Comparison of ENCODE assay signal across 21 mouse cellular contexts in genomic region chr17:73012356-73012755, GRCm38 (mm10).
DNase-seq lines count a peak whose midpoint lies in the region; ATAC-seq and TF ChIP-seq lines count a peak whose summit lies in the region.
"Had no signal": no experiment of that assay in that cellular context is flagged by ENCODE, and none has a peak within 500 bp of the region (broad histone marks: within the 10 kb centered on the region; RNA-seq: fewer than 3 reads in every experiment).

No protein-coding gene starts in this region.

- H3K4me3 ChIP-seq in gastrocnemius, adult 2 months, result no peak overlapping the region
- H3K4me3 ChIP-seq in brown adipose tissue, adult 24 weeks (ENCODE audit: insufficient read depth, low read depth, low read length), result no peak overlapping the region
- no peak overlapping the region for H3K4me3 ChIP-seq in heart, embryonic 11.5 days (ENCODE audit: low read depth, low read length)
- no peak overlapping the region for H3K4me3 ChIP-seq in heart, postnatal 0 days (ENCODE audit: low read depth, low read length)
- no peak overlapping the region for H3K4me3 ChIP-seq in neural tube, embryonic 15.5 days (replicated peaks)
- H3K4me3 ChIP-seq: hindbrain, embryonic 10.5 days; limb, embryonic 12.5 days; liver, embryonic 12.5 days; midbrain, embryonic 12.5 days had no signal

- no peak overlapping the region for H3K4me2 ChIP-seq in heart, embryonic 11.5 days
- H3K4me2 ChIP-seq in heart, postnatal 0 days (ENCODE audit: low read depth, low read length), result no peak overlapping the region
- no peak overlapping the region for H3K4me2 ChIP-seq in neural tube, embryonic 15.5 days
- H3K4me2 ChIP-seq: limb, embryonic 12.5 days; liver, embryonic 12.5 days; midbrain, embryonic 12.5 days had no signal

- DNase-seq in gastrocnemius, adult 2 months, result no peak
- no peak for DNase-seq in gastrocnemius, postnatal 36 days
- no peak for DNase-seq in heart, postnatal 0 days (ENCODE audit: low spot score)
- DNase-seq in right cerebral cortex, postnatal 14 days, result no peak
- DNase-seq in cerebellum, adult 18-20 months, result no peak
- DNase-seq: adrenal gland, postnatal 10 days; cerebellum, adult 9-10 months; lung, adult 18-20 months; lung, postnatal 10 days had no signal

- no peaks in the 10 kb centered on the region for H3K36me3 ChIP-seq in heart, embryonic 11.5 days (ENCODE audit: control insufficient read depth, insufficient read depth, low read length)
- no peaks in the 10 kb centered on the region for H3K36me3 ChIP-seq in heart, postnatal 0 days (replicated peaks; ENCODE audit: control insufficient read depth, insufficient read depth, low read length)
- no peaks in the 10 kb centered on the region for H3K36me3 ChIP-seq in neural tube, embryonic 15.5 days
- H3K36me3 ChIP-seq: hindbrain, embryonic 10.5 days; limb, embryonic 12.5 days; liver, embryonic 12.5 days; midbrain, embryonic 12.5 days had no signal

- intact Hi-C loops in gastrocnemius, adult 2 months (cut with DNase I), result no loop called here
- intact Hi-C loops in gastrocnemius, postnatal 36 days (cut with DNase I), result no loop called here

- 49% methylated on average over 6 of the region's 6 CpGs for WGBS in heart, embryonic 11.5 days (ENCODE audit: insufficient replicate concordance)
- WGBS in heart, postnatal 0 days, result 38% methylated on average over 6 of the region's 6 CpGs
- 64% methylated on average over 6 of the region's 6 CpGs for WGBS in neural tube, embryonic 15.5 days

- H3K4me1 ChIP-seq in brown adipose tissue, adult 24 weeks (ENCODE audit: control insufficient read depth, insufficient read depth, insufficient read length, low read length), result peaks cover 6% of the 10 kb centered on the region; the same call in 1 of the 2 replicates
- peaks cover 32% of the 10 kb centered on the region for H3K4me1 ChIP-seq in heart, embryonic 11.5 days (ENCODE audit: control insufficient read depth, insufficient read depth, low read length)
- peaks cover 43% of the 10 kb centered on the region for H3K4me1 ChIP-seq in heart, postnatal 0 days (ENCODE audit: control insufficient read depth, insufficient read depth)
- H3K4me1 ChIP-seq in neural tube, embryonic 15.5 days, result no peaks in the 10 kb centered on the region
- H3K4me1 ChIP-seq: liver, embryonic 12.5 days; midbrain, embryonic 12.5 days had no signal

- peak overlapping the region; percentile 40; the same call in 1 of the 2 replicates for H3K27ac ChIP-seq in gastrocnemius, adult 2 months
- H3K27ac ChIP-seq in brown adipose tissue, adult 24 weeks (replicated peaks; ENCODE audit: low read depth, low read length), result 0 out of 2 replicates have a peak overlapping the region, but pooled peaks have one; percentile 14
- no peak overlapping the region for H3K27ac ChIP-seq in heart, embryonic 11.5 days (ENCODE audit: low read depth, low read length)
- H3K27ac ChIP-seq in heart, postnatal 0 days (ENCODE audit: low read depth), result peak overlapping the region; percentile 58
- H3K27ac ChIP-seq in neural tube, embryonic 15.5 days (replicated peaks), result no peak overlapping the region
- H3K27ac ChIP-seq: hindbrain, embryonic 10.5 days; hindbrain, postnatal 0 days; kidney, postnatal 0 days; limb, embryonic 12.5 days; liver, embryonic 12.5 days; midbrain, embryonic 12.5 days; stomach, postnatal 0 days had no signal

- ATAC-seq in heart, embryonic 11.5 days (replicated peaks; ENCODE audit: insufficient number of reproducible peaks, low FRiP score, low TSS enrichment), result no peak
- ATAC-seq in heart, postnatal 0 days (ENCODE audit: insufficient read depth, low read depth), result no peak
- no peak for ATAC-seq in neural tube, embryonic 15.5 days (ENCODE audit: low FRiP score)
- ATAC-seq: activated CD4-positive, CD25-positive, alpha-beta regulatory T cell, adult 4 months; hindbrain, postnatal 0 days; intestine, embryonic 16.5 days; liver, embryonic 12.5 days had no signal

- TF ChIP-seq EP300 in heart, postnatal 0 days (IDR thresholded peaks at IDR 0.05; ENCODE audit: low read depth), result no peak

- H3K27me3 ChIP-seq in heart, embryonic 11.5 days (ENCODE audit: control insufficient read depth, insufficient read depth, low read length), result no peaks in the 10 kb centered on the region
- no peaks in the 10 kb centered on the region for H3K27me3 ChIP-seq in heart, postnatal 0 days (ENCODE audit: control insufficient read depth, insufficient read depth, low read length)
- no peaks in the 10 kb centered on the region for H3K27me3 ChIP-seq in neural tube, embryonic 15.5 days (replicated peaks)
- H3K27me3 ChIP-seq: limb, embryonic 12.5 days; liver, embryonic 12.5 days; midbrain, embryonic 12.5 days had no signal

- TF ChIP-seq CTCF in gastrocnemius, adult 2 months (IDR thresholded peaks at IDR 0.05), result no peak
- TF ChIP-seq CTCF in heart, postnatal 0 days (IDR thresholded peaks at IDR 0.05; ENCODE audit: low read depth), result no peak

- no peaks in the 10 kb centered on the region for H3K9me3 ChIP-seq in heart, embryonic 11.5 days (replicated peaks; ENCODE audit: control insufficient read depth, low read length)
- H3K9me3 ChIP-seq in heart, postnatal 0 days (replicated peaks; ENCODE audit: control insufficient read depth, low read length), result no peaks in the 10 kb centered on the region
- no peaks in the 10 kb centered on the region for H3K9me3 ChIP-seq in neural tube, embryonic 15.5 days (replicated peaks)
- H3K9me3 ChIP-seq: hindbrain, embryonic 10.5 days; limb, embryonic 12.5 days; liver, embryonic 12.5 days; midbrain, embryonic 12.5 days had no signal

- 0 out of 2 replicates have a peak overlapping the region, but pooled peaks have one; percentile 5 for H3K9ac ChIP-seq in heart, embryonic 11.5 days (ENCODE audit: low read depth, low read length)
- H3K9ac ChIP-seq in heart, postnatal 0 days (replicated peaks; ENCODE audit: low read depth, low read length), result no peak overlapping the region
- no peak overlapping the region for H3K9ac ChIP-seq in neural tube, embryonic 15.5 days (replicated peaks)
- H3K9ac ChIP-seq: limb, embryonic 12.5 days; liver, embryonic 12.5 days; midbrain, embryonic 12.5 days had no signal

Comparison
In these comparisons a context has a peak if more than half of its experiments do, and no peak if none do; other contexts are left out.
1. H3K27ac ChIP-seq: peak in gastrocnemius, adult 2 months (single experiment), brown adipose tissue, adult 24 weeks (single experiment) and heart, postnatal 0 days (single experiment); none in heart, embryonic 11.5 days (single experiment) and neural tube, embryonic 15.5 days (single experiment).